Mouse (Mus musculus) MEL (cell line): ENCODE results near the gene Kifc5b. TPM values are rescaled to one million over a fixed set of nuclear protein-coding genes. Genes with fewer than 3 reads are reported as not detected.
A peak's percentile ranks its signal among the peaks of the same experiment; 100 is the strongest.

Experiments
- DNase-seq: peaks from one replicate; pipeline ENCODE4 v3.0.0; 2011; ENCODE audit warnings: low read depth, low spot score
- H3K27ac ChIP-seq: 2 replicates; pipeline ENCODE4 v1.5.1; 2012; ENCODE audit warnings: low read depth, mild to moderate bottlenecking, control low read depth, low read length, moderate library complexity; ENCODE audit not compliant: control insufficient read depth
- H3K27me3 ChIP-seq, 2 experiments: fragments of 150-350 bp in 1 of 2; sonication (generic) in 1 of 2; 2 replicates each; pipeline ENCODE4 v1.6.1; 2012; ENCODE audit warnings: low read length in 2 of 2, mild to moderate bottlenecking in 2 of 2, improper control_type of control experiment in 1 of 2, moderate library complexity in 1 of 2; ENCODE audit not compliant: insufficient read depth in 2 of 2, control insufficient read depth in 1 of 2
- H3K36me3 ChIP-seq, 2 experiments: 2 replicates each; pipeline ENCODE4 v1.6.1; 2012 to 2014; ENCODE audit warnings: low read length in 2 of 2, improper control_type of control experiment in 1 of 2, inconsistent platforms in 1 of 2, mild to moderate bottlenecking in 1 of 2; ENCODE audit not compliant: insufficient read depth in 2 of 2, control insufficient read depth in 1 of 2
- H3K4me1 ChIP-seq, 2 experiments: fragments of 150-350 bp in 1 of 2; sonication (generic) in 1 of 2; 2 replicates each; pipeline ENCODE4 v1.6.1; 2012; ENCODE audit warnings: low read length in 2 of 2, improper control_type of control experiment in 1 of 2, mild to moderate bottlenecking in 1 of 2; ENCODE audit not compliant: insufficient read depth in 2 of 2, control insufficient read depth in 1 of 2
- H3K4me3 ChIP-seq, 2 experiments: fragments of 150-350 bp in 1 of 2; sonication (generic) in 1 of 2; 2 replicates each; pipeline ENCODE4 v1.5.1; 2012; ENCODE audit warnings: low read depth in 2 of 2, low read length in 2 of 2, mild to moderate bottlenecking in 2 of 2, moderate library complexity in 2 of 2, control low read depth in 1 of 2, improper control_type of control experiment in 1 of 2; ENCODE audit not compliant: control insufficient read depth in 1 of 2, insufficient read depth in 1 of 2
- H3K79me2 ChIP-seq: 2 replicates; pipeline ENCODE4 v1.6.1; 2012; ENCODE audit warnings: mild to moderate bottlenecking, low read length, moderate library complexity; ENCODE audit not compliant: control insufficient read depth, poor library complexity, insufficient read depth
- H3K9ac ChIP-seq: 2 replicates; pipeline ENCODE4 v1.6.1; 2012; ENCODE audit warnings: low read depth, mild to moderate bottlenecking, control low read depth, low read length, moderate library complexity; ENCODE audit not compliant: control insufficient read depth, poor library complexity, severe bottlenecking
- H3K9me3 ChIP-seq: fragments of 150-350 bp; sonication (generic); replicated peaks from 2 replicates; pipeline ENCODE4 v1.6.1; 2012; ENCODE audit warnings: mild to moderate bottlenecking, low read length, improper control_type of control experiment, moderate library complexity; ENCODE audit not compliant: insufficient read depth
- BHLHE40 ChIP-seq: IDR thresholded peaks from 2 replicates; pipeline ENCODE4 v1.6.1; 2012; ENCODE audit warnings: low read depth, mild to moderate bottlenecking, inconsistent platforms, low read length, improper control_type of control experiment, borderline replicate concordance
- CHD1 ChIP-seq: IDR thresholded peaks from 2 replicates; pipeline ENCODE4 v1.6.1; 2012; ENCODE audit warnings: low read depth, mild to moderate bottlenecking, inconsistent platforms, low read length, improper control_type of control experiment
- E2F4 ChIP-seq: IDR thresholded peaks from 2 replicates; pipeline ENCODE4 v1.6.1; 2011; ENCODE audit warnings: low read depth, low read length, improper control_type of control experiment, borderline replicate concordance
- ELF1 ChIP-seq: IDR thresholded peaks from 2 replicates; pipeline ENCODE4 v1.6.1; 2014; ENCODE audit warnings: low read depth, mild to moderate bottlenecking, inconsistent platforms, low read length, improper control_type of control experiment, moderate library complexity
- EP300 ChIP-seq, 2 experiments: IDR thresholded peaks; 2 replicates each; pipeline ENCODE4 v1.6.1; 2011; ENCODE audit warnings: improper control_type of control experiment in 2 of 2, low read length in 2 of 2, low read depth in 1 of 2, mild to moderate bottlenecking in 1 of 2
- ETS1 ChIP-seq: IDR thresholded peaks from 2 replicates; pipeline ENCODE4 v1.6.1; 2012; ENCODE audit warnings: low read depth, mild to moderate bottlenecking, inconsistent platforms, low read length, improper control_type of control experiment, moderate library complexity
- HCFC1 ChIP-seq: IDR thresholded peaks from 2 replicates; pipeline ENCODE4 v1.6.1; 2012; ENCODE audit warnings: low read depth, mild to moderate bottlenecking, inconsistent platforms, low read length, improper control_type of control experiment, moderate library complexity
- JUND ChIP-seq: IDR thresholded peaks from 2 replicates; pipeline ENCODE4 v1.6.1; 2011; ENCODE audit warnings: low read depth, mild to moderate bottlenecking, improper control_type of control experiment, low read length
- KAT2A ChIP-seq: conservative IDR thresholded peaks from 2 replicates; pipeline ENCODE4 v1.6.1; 2012; ENCODE audit warnings: low read depth, low read length, improper control_type of control experiment, inconsistent platforms
- MAX ChIP-seq: IDR thresholded peaks from 2 replicates; pipeline ENCODE4 v1.6.1; 2011; ENCODE audit warnings: low read length, improper control_type of control experiment
- MAZ ChIP-seq: IDR thresholded peaks from 2 replicates; pipeline ENCODE4 v1.6.1; 2012; ENCODE audit warnings: low read depth, mild to moderate bottlenecking, inconsistent platforms, low read length, improper control_type of control experiment
- MEF2A ChIP-seq: IDR thresholded peaks from 2 replicates; pipeline ENCODE4 v1.6.1; 2014; ENCODE audit warnings: low read depth, mild to moderate bottlenecking, inconsistent platforms, low read length, improper control_type of control experiment; ENCODE audit not compliant: poor library complexity, insufficient replicate concordance, severe bottlenecking; ENCODE audit errors: extremely low read depth
- MXI1 ChIP-seq: IDR thresholded peaks from 2 replicates; pipeline ENCODE4 v1.6.1; 2011; ENCODE audit warnings: mild to moderate bottlenecking, low read depth, low read length, improper control_type of control experiment
- MYB ChIP-seq: IDR thresholded peaks from 2 replicates; pipeline ENCODE4 v1.6.1; 2011; ENCODE audit warnings: mild to moderate bottlenecking, low read depth, low read length, improper control_type of control experiment
- MYC ChIP-seq: IDR thresholded peaks from 2 replicates; pipeline ENCODE4 v1.6.1; 2011; ENCODE audit warnings: low read depth, mild to moderate bottlenecking, low read length, improper control_type of control experiment, moderate library complexity
- NRF1 ChIP-seq: IDR thresholded peaks from 2 replicates; pipeline ENCODE4 v1.6.1; 2014; ENCODE audit warnings: low read depth, mild to moderate bottlenecking, inconsistent platforms, low read length, improper control_type of control experiment, moderate library complexity; ENCODE audit not compliant: poor library complexity, insufficient read depth, severe bottlenecking
- POLR2A ChIP-seq, 2 experiments: IDR thresholded peaks; 2 replicates each; pipeline ENCODE4 v1.6.1; 2011 to 2012; ENCODE audit warnings: low read length in 2 of 2, mild to moderate bottlenecking in 2 of 2, control low read depth in 1 of 2, improper control_type of control experiment in 1 of 2, low read depth in 1 of 2, moderate library complexity in 1 of 2; ENCODE audit not compliant: control insufficient read depth in 1 of 2, insufficient read depth in 1 of 2, poor library complexity in 1 of 2
- POLR2AphosphoS2 ChIP-seq: IDR thresholded peaks from 2 replicates; pipeline ENCODE4 v1.6.1; 2011; ENCODE audit warnings: low read length, improper control_type of control experiment
- POLR2AphosphoS5 ChIP-seq: IDR thresholded peaks from 2 replicates; pipeline ENCODE4 v1.6.1; 2012; ENCODE audit warnings: low read depth, borderline replicate concordance, mild to moderate bottlenecking, inconsistent platforms, low read length, moderate library complexity, mixed read lengths
- RCOR1 ChIP-seq: IDR thresholded peaks from 2 replicates; pipeline ENCODE4 v1.6.1; 2012; ENCODE audit warnings: low read depth, mild to moderate bottlenecking, inconsistent platforms, low read length, improper control_type of control experiment
- SIN3A ChIP-seq: IDR thresholded peaks from 2 replicates; pipeline ENCODE4 v1.6.1; 2012; ENCODE audit warnings: low read length, improper control_type of control experiment, inconsistent platforms
- TBP ChIP-seq: IDR thresholded peaks from 2 replicates; pipeline ENCODE4 v1.8.0; 2011; ENCODE audit warnings: low read depth, low read length, improper control_type of control experiment
- USF1 ChIP-seq: IDR thresholded peaks from 2 replicates; pipeline ENCODE4 v1.6.1; 2014; ENCODE audit warnings: low read depth, mild to moderate bottlenecking, inconsistent platforms, low read length, improper control_type of control experiment, moderate library complexity
- USF2 ChIP-seq, 2 experiments: IDR thresholded peaks; 2 replicates each; pipeline ENCODE4 v1.6.1; 2011 to 2012; ENCODE audit warnings: improper control_type of control experiment in 2 of 2, low read length in 2 of 2, borderline replicate concordance in 1 of 2, inconsistent platforms in 1 of 2, low read depth in 1 of 2, mild to moderate bottlenecking in 1 of 2; ENCODE audit not compliant: insufficient read depth in 1 of 2
- ZC3H11A ChIP-seq: IDR thresholded peaks from 2 replicates; pipeline ENCODE4 v1.6.1; 2012; ENCODE audit warnings: low read depth, mild to moderate bottlenecking, inconsistent platforms, low read length, improper control_type of control experiment
- ZKSCAN1 ChIP-seq: IDR thresholded peaks from 2 replicates; pipeline ENCODE4 v1.6.1; 2012; ENCODE audit warnings: low read depth, mild to moderate bottlenecking, inconsistent platforms, low read length, improper control_type of control experiment, moderate library complexity
- ZMIZ1 ChIP-seq: IDR thresholded peaks from 2 replicates; pipeline ENCODE4 v1.6.1; 2012; ENCODE audit warnings: low read depth, mild to moderate bottlenecking, inconsistent platforms, low read length, improper control_type of control experiment, moderate library complexity
- ZNF384 ChIP-seq: IDR thresholded peaks from 2 replicates; pipeline ENCODE4 v1.6.1; 2012; ENCODE audit warnings: low read depth, mild to moderate bottlenecking, inconsistent platforms, low read length, improper control_type of control experiment
- polyA plus RNA-seq, 2 experiments: library from polyadenylated mRNA; stranded (reverse) in 1 of 2; unstranded in 1 of 2; fragments of >175 nt in 1 of 2; fragments of >200 nt in 1 of 2; gene quantifications; 2 replicates each; pipeline versions ENCODE4 v1.2.1 to v1.2.4; 2012; ENCODE audit warnings: low replicate concordance in 2 of 2, low read depth in 1 of 2; ENCODE audit not compliant: insufficient read length in 2 of 2, insufficient read depth in 1 of 2, missing spikeins in 1 of 2
- total RNA-seq: library from RNA; depleted of rRNA; stranded (reverse); fragments of 300-350 nt; gene quantifications from 2 replicates; pipeline ENCODE4 v1.2.3, GENCODE M21; 2012

Gene Kifc5b
- total and polyA plus RNA-seq, 3 experiments: 10.6 to 111 (median 45.4) TPM

DNA sequence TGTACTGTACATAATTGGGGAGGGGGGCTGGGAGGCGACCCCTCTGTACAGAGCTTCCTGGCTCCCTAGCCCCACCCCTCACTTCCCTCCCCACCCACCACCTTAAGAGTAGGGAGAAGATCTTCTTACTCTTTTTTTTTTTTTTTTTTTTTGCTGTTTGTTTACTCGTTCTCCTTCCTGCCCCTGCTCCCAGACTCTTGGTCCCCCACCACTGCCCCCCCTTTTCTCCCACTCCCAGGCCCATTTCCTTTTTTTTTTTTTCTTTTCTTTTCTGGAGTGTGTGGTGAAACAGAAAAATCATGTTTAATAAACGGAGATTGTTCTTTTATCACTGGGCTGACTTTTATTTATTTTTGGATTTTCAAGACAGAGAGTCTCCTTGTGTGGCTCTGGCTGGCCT is 55.2 kb downstream of the Kifc5b start:
- H3K9ac ChIP-seq: peak overlapping the region; percentile 86
- peaks cover 0 to 22% of the 10 kb centered on the region in 2 experiments; a peak in 3 of 4 replicates for H3K4me1 ChIP-seq
- no peak for DNase-seq
- H3K36me3 ChIP-seq: peaks cover 3 to 26% of the 10 kb centered on the region in 2 experiments; a peak in 3 of 4 replicates
- H3K4me3 ChIP-seq: peak overlapping the region; percentile 73 to 87
- TF ChIP-seq KAT2A: no peak
- no peak for TF ChIP-seq E2F4
- TF ChIP-seq ZNF384: peak; percentile 89
- TF ChIP-seq EP300 (IDR thresholded peaks at IDR 0.05; ENCODE audit: low read depth in 1 of 2, low read length in 2 of 2): no peak
- TF ChIP-seq RCOR1: no peak
- peak; percentile 71; the same call in 1 of the 2 replicates for TF ChIP-seq CHD1
- TF ChIP-seq MEF2A: no peak
- no peak for TF ChIP-seq MYB
- TF ChIP-seq MXI1: no peak
- TF ChIP-seq HCFC1: no peak
- 0 out of 2 replicates have a peak, but pooled peaks have one; percentile 4 for TF ChIP-seq ZKSCAN1
- no peak for TF ChIP-seq BHLHE40
- no peak for TF ChIP-seq USF1
- H3K27me3 ChIP-seq: no peaks in the 10 kb centered on the region
- H3K27ac ChIP-seq: peak overlapping the region; percentile 62
- peaks cover 37% of the 10 kb centered on the region for H3K79me2 ChIP-seq
- H3K9me3 ChIP-seq: no peaks in the 10 kb centered on the region

DNA sequence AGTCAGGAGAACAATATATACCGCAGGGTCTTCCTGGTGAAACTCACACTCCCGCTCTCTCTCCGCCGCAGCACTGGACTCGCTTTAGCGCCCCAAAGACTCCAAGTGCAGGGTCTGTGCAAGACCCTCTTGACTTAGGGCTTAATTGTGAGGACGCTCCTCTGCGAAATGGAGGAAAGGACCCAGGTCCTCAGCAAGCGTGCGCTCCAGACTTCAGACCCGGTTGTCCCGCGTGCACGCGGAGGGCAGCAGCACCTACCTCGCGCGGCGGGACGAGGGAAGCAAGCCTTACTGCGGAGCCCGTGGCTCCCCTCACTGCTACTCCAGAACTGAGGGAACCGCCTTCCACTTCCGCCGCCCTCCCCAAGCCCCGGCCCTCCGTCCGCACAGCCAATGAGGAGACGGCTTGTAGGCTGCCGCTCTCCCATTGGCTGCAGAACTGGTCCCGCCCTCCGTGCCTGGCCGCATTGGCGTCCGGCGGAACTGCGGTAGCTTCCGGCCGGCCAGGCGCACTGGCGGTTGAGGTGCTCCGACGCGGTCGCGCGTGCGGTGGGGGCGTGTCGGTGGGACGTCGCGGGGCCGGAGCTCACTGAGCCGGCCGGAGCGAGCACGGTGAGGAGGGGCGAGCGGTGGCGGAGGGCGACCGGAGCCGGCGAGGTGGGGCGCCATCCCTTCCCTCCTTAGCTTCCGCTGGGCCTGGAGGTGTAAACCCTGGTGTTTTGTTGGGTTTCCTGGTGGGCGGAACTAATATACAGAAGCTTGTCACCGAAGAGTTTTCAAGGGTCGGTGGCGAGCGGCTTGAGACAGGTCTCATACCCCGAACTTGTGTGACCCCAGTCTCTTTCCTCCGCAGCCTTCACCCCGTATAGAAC is 56.0 kb downstream of the Kifc5b start, which contains the start of gene Zbtb9:
TSS of gene Zbtb9 (plus strand) at position 465 of the 872 bp plus-strand sequence.
- Histone ChIP-seq H3K4me1 (peaks cover 0 to 22% of the 10 kb centered on the region in 2 experiments; a peak in 3 of 4 replicates), H3K27me3 (no peaks in the 10 kb centered on the region), H3K4me3 (peak within 1 kb of the TSS; percentile 82 to 95), H3K36me3 (peaks cover 3 to 26% of the 10 kb centered on the region in 2 experiments; a peak in 3 of 4 replicates), H3K9ac (peak within 1 kb of the TSS; percentile 86), H3K9me3 (no peaks in the 10 kb centered on the region), H3K27ac (peak within 1 kb of the TSS; percentile 62), H3K79me2 (peaks cover 37% of the 10 kb centered on the region)
- DNase-seq: peak; percentile 97
- TF ChIP-seq MXI1 (peak; percentile 91), POLR2A (IDR thresholded peaks at IDR 0.05; ENCODE audit: control insufficient read depth in 1 of 2, insufficient read depth in 1 of 2, low read depth in 1 of 2, low read length in 2 of 2, poor library complexity in 1 of 2) (peak; percentile 95 to 100), ZC3H11A (no peak), ELF1 (peak; percentile 88), TBP (peak; percentile 85), JUND (no peak), SIN3A (peak; percentile 84), ZMIZ1 (peak; percentile 96), KAT2A (no peak; the same call in 1 of the 2 replicates), RCOR1 (no peak), ETS1 (no peak), BHLHE40 (peak; percentile 44; the same call in 1 of the 2 replicates), MAZ (no peak; the same call in 1 of the 2 replicates), POLR2AphosphoS5 (0 out of 2 replicates have a peak, but pooled peaks have one; percentile 85), EP300 (IDR thresholded peaks at IDR 0.05; ENCODE audit: low read depth in 1 of 2, low read length in 2 of 2) (no peak), NRF1 (no peak), HCFC1 (peak; percentile 83), ZKSCAN1 (0 out of 2 replicates have a peak, but pooled peaks have one; percentile 6), MYC (peak; percentile 63; the same call in 1 of the 2 replicates), USF2 (IDR thresholded peaks at IDR 0.05; ENCODE audit: borderline replicate concordance in 1 of 2, insufficient read depth in 1 of 2, low read depth in 1 of 2, low read length in 2 of 2) (no peak), MAX (peak; percentile 38; the same call in 1 of the 2 replicates), POLR2AphosphoS2 (peak; percentile 98)
